In genomic region chr3:156562424-156562785, GRCm38 (mm10) we compare ENCODE assay signal across 9 mouse cellular contexts. TPM values are rescaled to one million over a fixed set of nuclear protein-coding genes. Genes with fewer than 3 reads are reported as not detected.
DNase-seq lines count a peak whose midpoint lies in the region; ATAC-seq and TF ChIP-seq lines count a peak whose summit lies in the region.
"Had no signal": no experiment of that assay in that cellular context is flagged by ENCODE, and none has a peak within 500 bp of the region (broad histone marks: within the 10 kb centered on the region; RNA-seq: fewer than 3 reads in every experiment).

No protein-coding gene starts in this region.

- ATAC-seq in heart, embryonic 13.5 days (ENCODE audit: extremely low read depth, insufficient number of reproducible peaks, low FRiP score, low TSS enrichment): no peak
- ATAC-seq in hindbrain, postnatal 0 days: no peak
- ATAC-seq in neural tube, embryonic 14.5 days (ENCODE audit: low read depth): no peak
- ATAC-seq: Patski had no signal

- no peak overlapping the region for H3K27ac ChIP-seq in heart, embryonic 13.5 days (replicated peaks)
- H3K27ac ChIP-seq in hindbrain, postnatal 0 days: peak overlapping the region; percentile 95
- H3K27ac ChIP-seq in neural tube, embryonic 14.5 days (ENCODE audit: low read depth, low read length): peak overlapping the region; percentile 81

- 3% methylated on average over 10 of the region's 10 CpGs for WGBS in heart, embryonic 13.5 days
- WGBS in hindbrain, postnatal 0 days: under 1% methylated on average over 10 of the region's 10 CpGs
- 0% methylated on average over 10 of the region's 10 CpGs for WGBS in neural tube, embryonic 14.5 days

- no peak for DNase-seq in heart, adult 8-10 months (ENCODE audit: low spot score)
- DNase-seq in right cerebral cortex, adult 18-20 months: peak; percentile 28
- DNase-seq in right cerebral cortex, postnatal 25 days: no peak
- peak; percentile 53 for DNase-seq in hindbrain, postnatal 0 days (ENCODE audit: low spot score)
- DNase-seq in spleen, adult 12 weeks (ENCODE audit: low spot score): no peak
- no peak for DNase-seq in urinary bladder, postnatal 4 days (ENCODE audit: low spot score in 2 of 2)

- H3K4me1 ChIP-seq in heart, embryonic 13.5 days: peaks cover 18% of the 10 kb centered on the region
- H3K4me1 ChIP-seq in hindbrain, postnatal 0 days (ENCODE audit: insufficient read depth, low read length): 0 out of 2 replicates have a peak, but pooled peaks cover 5% of the 10 kb centered on the region
- no peaks in the 10 kb centered on the region; the same call in 1 of the 2 replicates for H3K4me1 ChIP-seq in neural tube, embryonic 14.5 days (ENCODE audit: control insufficient read depth, insufficient read depth, low read length)

- H3K4me3 ChIP-seq in heart, embryonic 13.5 days: peak overlapping the region; percentile 71
- H3K4me3 ChIP-seq in hindbrain, postnatal 0 days (ENCODE audit: low read length): peak overlapping the region; percentile 79
- peak overlapping the region; percentile 71 for H3K4me3 ChIP-seq in neural tube, embryonic 14.5 days (ENCODE audit: low read depth, low read length)

- peak overlapping the region; percentile 96 for H3K4me2 ChIP-seq in heart, embryonic 13.5 days
- H3K4me2 ChIP-seq in hindbrain, postnatal 0 days (ENCODE audit: low read depth, low read length): peak overlapping the region; percentile 83
- peak overlapping the region; percentile 76 for H3K4me2 ChIP-seq in neural tube, embryonic 14.5 days (ENCODE audit: low read depth, low read length)

- H3K36me3 ChIP-seq in heart, embryonic 13.5 days: no peaks in the 10 kb centered on the region
- no peaks in the 10 kb centered on the region for H3K36me3 ChIP-seq in hindbrain, postnatal 0 days (ENCODE audit: insufficient read depth, low read length)
- H3K36me3 ChIP-seq in neural tube, embryonic 14.5 days (ENCODE audit: control insufficient read depth, insufficient read depth, low read length): no peaks in the 10 kb centered on the region

- H3K27me3 ChIP-seq in heart, embryonic 13.5 days (replicated peaks): peaks cover 63% of the 10 kb centered on the region
- no peaks in the 10 kb centered on the region for H3K27me3 ChIP-seq in hindbrain, postnatal 0 days (ENCODE audit: insufficient read depth, low read length)
- no peaks in the 10 kb centered on the region for H3K27me3 ChIP-seq in neural tube, embryonic 14.5 days (ENCODE audit: control insufficient read depth, insufficient read depth, low read length)

- no peaks in the 10 kb centered on the region for H3K9me3 ChIP-seq in heart, embryonic 13.5 days
- no peaks in the 10 kb centered on the region for H3K9me3 ChIP-seq in hindbrain, postnatal 0 days (ENCODE audit: low read length)
- H3K9me3 ChIP-seq in neural tube, embryonic 14.5 days (ENCODE audit: control insufficient read depth, low read length): no peaks in the 10 kb centered on the region

- H3K9ac ChIP-seq in heart, embryonic 13.5 days: peak overlapping the region; percentile 78
- peak overlapping the region; percentile 79 for H3K9ac ChIP-seq in hindbrain, postnatal 0 days (replicated peaks; ENCODE audit: low read length)
- H3K9ac ChIP-seq in neural tube, embryonic 14.5 days (replicated peaks; ENCODE audit: low read depth, low read length): peak overlapping the region; percentile 82

- TF ChIP-seq CTCF in hindbrain, postnatal 0 days (IDR thresholded peaks at IDR 0.05; ENCODE audit: low read depth): no peak

RNA-seq across cellular contexts. Expression of gene Negr1, which starts 0.8 kb away (rescaled TPM):
- polyA plus RNA-seq in heart, embryonic 13.5 days (2015; fragmentation: Nextera tagmentation; extraction: Ambion mirVana): 1.7 TPM in 2 replicates
- under 1 TPM; 0.41 to 0.94 (median 0.84) TPM for total RNA-seq in heart, adult 8-10 months (2022)
- total RNA-seq in hindbrain, postnatal 0 days (2014; rRNA removed): 93.6 and 97.4 TPM in 2 replicates
- polyA plus RNA-seq in hindbrain, postnatal 0 days (2015; fragmentation: Nextera tagmentation; extraction: Ambion mirVana): 47.7 and 51.2 TPM in 2 replicates
- 37.5 and 47.7 TPM in 2 replicates for polyA plus RNA-seq in neural tube, embryonic 14.5 days (2014; fragmentation: Nextera tagmentation; extraction: Ambion mirVana)

Comparison
In these comparisons a context has a peak if more than half of its experiments do, and no peak if none do; other contexts are left out.
1. DNase-seq: peak in right cerebral cortex, adult 18-20 months (single experiment) and hindbrain, postnatal 0 days (single experiment); none in heart, adult 8-10 months (single experiment), right cerebral cortex, postnatal 25 days (single experiment), spleen, adult 12 weeks (single experiment) and urinary bladder, postnatal 4 days (0 of 2).
2. RNA of gene Negr1, which starts 0.8 kb away (polyA plus RNA-seq): 47.7 to 51.2 TPM in hindbrain, postnatal 0 days and 37.5 to 47.7 TPM in neural tube, embryonic 14.5 days; 1.7 TPM in heart, embryonic 13.5 days; every median in the first group is over 10 times any median in the second.
3. Peak in every context shown above with its lines, with median percentiles within 50 percentile points of each other: H3K4me2 ChIP-seq, H3K4me3 ChIP-seq and H3K9ac ChIP-seq.